Mouse (Mus musculus): ENCODE measurements around the gene Ppara. TPM values are rescaled to one million over a fixed set of nuclear protein-coding genes. Genes with fewer than 3 reads are reported as not detected.

Gene Ppara
- polyA plus RNA-seq, 1 experiment from 2014 or later: 51.3 TPM

GRCm38 (mm10) chr15:85708217-85708616 is 26.6 kb upstream of the Ppara start:
- Histone ChIP-seq H3K9ac (ENCODE audit: low read depth, low read length) (no peak overlapping the region), H3K9me3 (replicated peaks; ENCODE audit: control insufficient read depth, low read length) (no peaks in the 10 kb centered on the region), H3K27ac (ENCODE audit: low read length) (no peak overlapping the region), H3K4me2 (ENCODE audit: low read depth, low read length) (no peak overlapping the region), H3K36me3 (ENCODE audit: control insufficient read depth, insufficient read depth) (no peaks in the 10 kb centered on the region), H3K27me3 (ENCODE audit: control insufficient read depth, insufficient read depth, low read depth, low read length) (no peaks in the 10 kb centered on the region), H3K4me3 (ENCODE audit: low read depth, low read length) (no peak overlapping the region), H3K4me1 (ENCODE audit: control insufficient read depth, low read depth, low read length) (no peaks in the 10 kb centered on the region; the same call in 1 of the 2 replicates)
- 62% methylated on average over 2 of the region's 2 CpGs for WGBS (ENCODE audit: insufficient replicate concordance)
- ATAC-seq (ENCODE audit: low read depth): no peak

DNA sequence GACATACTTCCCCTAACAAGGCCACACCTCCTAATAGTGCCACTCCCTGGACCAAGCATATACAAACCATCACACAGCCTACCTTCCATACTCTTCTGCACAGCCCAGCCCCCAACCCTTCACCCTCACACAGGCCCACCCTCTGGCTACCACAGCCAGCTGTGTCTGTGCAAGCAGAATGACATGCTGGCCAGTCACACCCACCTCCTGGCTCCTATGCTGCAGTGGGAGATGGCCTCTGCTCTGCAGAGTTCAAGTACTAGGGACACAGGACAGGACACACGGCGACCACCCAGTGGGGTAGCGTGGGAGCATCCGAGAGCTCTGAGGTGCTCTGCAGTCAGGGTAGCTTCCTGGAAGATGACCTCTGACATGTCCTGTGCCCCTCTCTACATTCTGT is 25.9 kb upstream of the Ppara start:
- 58% methylated on average over 4 of the region's 4 CpGs for WGBS (ENCODE audit: insufficient replicate concordance)
- no peak overlapping the region for H3K27ac ChIP-seq (ENCODE audit: low read length)

GRCm38 (mm10) chr15:85709268-85709973 is 25.4 kb upstream of the Ppara start:
- Histone ChIP-seq H3K9ac (ENCODE audit: low read depth, low read length) (no peak overlapping the region), H3K27ac (ENCODE audit: low read length) (no peak overlapping the region), H3K4me1 (ENCODE audit: control insufficient read depth, low read depth, low read length) (no peaks in the 10 kb centered on the region; the same call in 1 of the 2 replicates), H3K36me3 (ENCODE audit: control insufficient read depth, insufficient read depth) (no peaks in the 10 kb centered on the region), H3K4me2 (ENCODE audit: low read depth, low read length) (no peak overlapping the region), H3K9me3 (replicated peaks; ENCODE audit: control insufficient read depth, low read length) (no peaks in the 10 kb centered on the region), H3K27me3 (ENCODE audit: control insufficient read depth, insufficient read depth, low read depth, low read length) (no peaks in the 10 kb centered on the region), H3K4me3 (ENCODE audit: low read depth, low read length) (no peak overlapping the region)
- ATAC-seq (ENCODE audit: low read depth): no peak
- WGBS (ENCODE audit: insufficient replicate concordance): 23% methylated on average over 10 of the region's 10 CpGs

More for the DNA sequence above, 25.9 kb upstream of the Ppara start:
- no peaks in the 10 kb centered on the region for H3K9me3 ChIP-seq (replicated peaks; ENCODE audit: control insufficient read depth, low read length)
- H3K4me1 ChIP-seq (ENCODE audit: control insufficient read depth, low read depth, low read length): no peaks in the 10 kb centered on the region; the same call in 1 of the 2 replicates
- no peak overlapping the region for H3K4me2 ChIP-seq (ENCODE audit: low read depth, low read length)
- H3K9ac ChIP-seq (ENCODE audit: low read depth, low read length): no peak overlapping the region
- H3K4me3 ChIP-seq (ENCODE audit: low read depth, low read length): no peak overlapping the region
- H3K27me3 ChIP-seq (ENCODE audit: control insufficient read depth, insufficient read depth, low read depth, low read length): no peaks in the 10 kb centered on the region
- ATAC-seq (ENCODE audit: low read depth): no peak
- H3K36me3 ChIP-seq (ENCODE audit: control insufficient read depth, insufficient read depth): no peaks in the 10 kb centered on the region

DNA sequence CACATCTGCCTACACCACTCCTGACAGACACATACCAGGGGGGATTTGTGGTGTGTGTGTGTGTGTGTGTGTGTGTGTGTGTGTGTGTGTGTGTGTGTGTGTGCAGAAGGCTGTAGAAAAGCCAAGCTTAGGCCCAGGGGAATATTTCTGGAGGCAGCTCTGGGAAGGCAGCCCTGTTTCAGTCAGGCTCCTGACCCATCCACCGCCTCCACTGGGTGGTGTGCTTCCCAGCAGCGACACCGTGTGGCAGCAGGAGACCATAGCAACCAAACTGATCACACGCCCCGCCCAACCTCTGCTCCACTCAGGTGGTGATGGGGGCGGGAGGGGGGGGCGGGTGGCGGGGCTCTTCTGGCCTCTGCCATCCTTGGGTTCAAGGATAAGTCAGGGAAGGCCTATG is 24.6 kb upstream of the Ppara start:
- no peak overlapping the region for H3K9ac ChIP-seq (ENCODE audit: low read depth, low read length)
- no peak for ATAC-seq (ENCODE audit: low read depth)
- H3K36me3 ChIP-seq (ENCODE audit: control insufficient read depth, insufficient read depth): no peaks in the 10 kb centered on the region
- no peak overlapping the region for H3K4me3 ChIP-seq (ENCODE audit: low read depth, low read length)
- H3K27ac ChIP-seq (ENCODE audit: low read length): no peak overlapping the region
- no peaks in the 10 kb centered on the region for H3K9me3 ChIP-seq (replicated peaks; ENCODE audit: control insufficient read depth, low read length)
- 0% methylated on average over 7 of the region's 8 CpGs for WGBS (ENCODE audit: insufficient replicate concordance)
- H3K27me3 ChIP-seq (ENCODE audit: control insufficient read depth, insufficient read depth, low read depth, low read length): no peaks in the 10 kb centered on the region
- H3K4me2 ChIP-seq (ENCODE audit: low read depth, low read length): no peak overlapping the region
- no peaks in the 10 kb centered on the region; the same call in 1 of the 2 replicates for H3K4me1 ChIP-seq (ENCODE audit: control insufficient read depth, low read depth, low read length)

GRCm38 (mm10) chr15:85710641-85711580 is 23.9 kb upstream of the Ppara start:
- no peak for ATAC-seq (ENCODE audit: low read depth)
- 58% methylated on average over 17 of the region's 17 CpGs for WGBS (ENCODE audit: insufficient replicate concordance)
- Histone ChIP-seq H3K4me1 (ENCODE audit: control insufficient read depth, low read depth, low read length) (no peaks in the 10 kb centered on the region), H3K36me3 (ENCODE audit: control insufficient read depth, insufficient read depth) (no peaks in the 10 kb centered on the region), H3K27me3 (ENCODE audit: control insufficient read depth, insufficient read depth, low read depth, low read length) (no peaks in the 10 kb centered on the region), H3K27ac (ENCODE audit: low read length) (no peak overlapping the region), H3K4me2 (ENCODE audit: low read depth, low read length) (no peak overlapping the region), H3K9me3 (replicated peaks; ENCODE audit: control insufficient read depth, low read length) (no peaks in the 10 kb centered on the region), H3K4me3 (ENCODE audit: low read depth, low read length) (no peak overlapping the region), H3K9ac (ENCODE audit: low read depth, low read length) (no peak overlapping the region)

- ATAC-seq (ENCODE audit: low read depth): no peak
- Histone ChIP-seq H3K27me3 (ENCODE audit: control insufficient read depth, insufficient read depth, low read depth, low read length) (no peaks in the 10 kb centered on the region), H3K27ac (ENCODE audit: low read length) (no peak overlapping the region), H3K4me1 (ENCODE audit: control insufficient read depth, low read depth, low read length) (no peaks in the 10 kb centered on the region), H3K36me3 (ENCODE audit: control insufficient read depth, insufficient read depth) (no peaks in the 10 kb centered on the region), H3K4me2 (ENCODE audit: low read depth, low read length) (no peak overlapping the region), H3K9me3 (replicated peaks; ENCODE audit: control insufficient read depth, low read length) (no peaks in the 10 kb centered on the region), H3K9ac (ENCODE audit: low read depth, low read length) (no peak overlapping the region), H3K4me3 (ENCODE audit: low read depth, low read length) (no peak overlapping the region)
- 35% methylated on average over 5 of the region's 5 CpGs for WGBS (ENCODE audit: insufficient replicate concordance)
Measured at GRCm38 (mm10) chr15:85712565-85713168, 22.1 kb upstream of the Ppara start.

GRCm38 (mm10) chr15:85713417-85713816 is 21.4 kb upstream of the Ppara start:
- 67% methylated on average over 9 of the region's 9 CpGs for WGBS (ENCODE audit: insufficient replicate concordance)

GRCm38 (mm10) chr15:85715059-85715458 is 19.7 kb upstream of the Ppara start:
- Histone ChIP-seq H3K27ac (ENCODE audit: low read length) (no peak overlapping the region), H3K4me3 (ENCODE audit: low read depth, low read length) (no peak overlapping the region), H3K4me1 (ENCODE audit: control insufficient read depth, low read depth, low read length) (peaks cover 1% of the 10 kb centered on the region; the same call in 1 of the 2 replicates), H3K9ac (ENCODE audit: low read depth, low read length) (no peak overlapping the region), H3K4me2 (ENCODE audit: low read depth, low read length) (no peak overlapping the region), H3K9me3 (replicated peaks; ENCODE audit: control insufficient read depth, low read length) (no peaks in the 10 kb centered on the region), H3K36me3 (ENCODE audit: control insufficient read depth, insufficient read depth) (no peaks in the 10 kb centered on the region), H3K27me3 (ENCODE audit: control insufficient read depth, insufficient read depth, low read depth, low read length) (no peaks in the 10 kb centered on the region)
- whole genome bisulfite sequencing (ENCODE audit: insufficient replicate concordance): 60% methylated on average over 3 of the region's 3 CpGs
- ATAC-seq (ENCODE audit: low read depth): no peak

More at GRCm38 (mm10) chr15:85713417-85713816, 21.4 kb upstream of the Ppara start:
- ATAC-seq (ENCODE audit: low read depth): no peak
- Histone ChIP-seq H3K4me2 (ENCODE audit: low read depth, low read length) (no peak overlapping the region), H3K4me3 (ENCODE audit: low read depth, low read length) (no peak overlapping the region), H3K9ac (ENCODE audit: low read depth, low read length) (no peak overlapping the region), H3K36me3 (ENCODE audit: control insufficient read depth, insufficient read depth) (no peaks in the 10 kb centered on the region), H3K9me3 (replicated peaks; ENCODE audit: control insufficient read depth, low read length) (no peaks in the 10 kb centered on the region), H3K27ac (ENCODE audit: low read length) (no peak overlapping the region), H3K27me3 (ENCODE audit: control insufficient read depth, insufficient read depth, low read depth, low read length) (no peaks in the 10 kb centered on the region), H3K4me1 (ENCODE audit: control insufficient read depth, low read depth, low read length) (no peaks in the 10 kb centered on the region)

Data from liver, embryonic 16.5 days (tissue).